Mouse (Mus musculus): Measurements from ENCODE around the gene Vkorc1.
"Not testable (repeated sequence)": the region's sequence is repeated elsewhere in the genome, so short reads cannot be mapped to it uniquely, and the experiment has no call there.

Gene Vkorc1

GRCm38 (mm10) chr7:127895442-127895841, at the start of gene Vkorc1, which contains the start of gene Gm21974:
Gene Vkorc1 (minus strand): TSS chr7:127895617.
Gene Gm21974 (minus strand): TSS chr7:127895454.
- peak; percentile 94 for DNase-seq (ENCODE audit: extremely low spot score)

DNA sequence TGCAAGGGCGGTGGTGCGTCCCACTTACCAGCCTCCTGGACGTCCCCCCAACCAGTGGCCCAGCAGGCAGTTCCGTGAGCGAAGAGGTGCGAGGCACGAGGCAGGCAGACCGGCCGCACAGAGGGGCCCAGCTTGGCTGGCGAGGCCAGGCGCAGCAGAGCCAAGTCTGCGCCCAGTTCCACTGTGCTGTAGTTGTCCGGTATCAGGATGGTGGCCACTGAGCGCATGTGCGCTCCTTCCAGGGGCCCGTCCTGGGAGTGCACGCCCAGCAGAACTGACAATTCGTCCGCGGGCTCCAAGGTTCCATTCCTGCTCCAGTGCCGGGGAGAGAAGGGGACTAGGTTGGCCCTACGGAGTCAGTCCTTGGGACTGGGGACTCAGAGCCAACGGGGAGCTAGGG, 49.2 kb upstream of the Vkorc1 start:
- DNase-seq (ENCODE audit: extremely low spot score), result peak; percentile 26

DNA sequence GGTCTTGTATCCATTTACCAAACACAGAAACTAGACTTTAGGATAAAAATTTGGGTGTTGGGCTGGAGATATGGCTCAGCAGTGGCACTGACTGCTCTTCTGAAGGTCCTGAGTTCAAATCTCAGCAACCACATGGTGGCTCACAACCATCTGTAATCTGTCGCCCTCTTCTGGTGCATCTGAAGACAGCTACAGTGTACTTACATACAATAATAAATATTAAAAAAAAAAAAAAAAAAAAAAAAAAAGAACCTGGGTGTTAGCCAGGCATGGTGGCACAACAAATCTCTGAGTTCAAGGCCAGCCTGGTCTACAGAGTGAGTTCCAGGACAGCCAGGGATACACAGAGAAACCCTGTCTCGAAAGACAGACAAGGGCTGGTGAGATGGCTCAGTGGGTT, 46.7 kb upstream of the Vkorc1 start:
- not testable (repeated sequence) for DNase-seq (ENCODE audit: extremely low spot score)

DNA sequence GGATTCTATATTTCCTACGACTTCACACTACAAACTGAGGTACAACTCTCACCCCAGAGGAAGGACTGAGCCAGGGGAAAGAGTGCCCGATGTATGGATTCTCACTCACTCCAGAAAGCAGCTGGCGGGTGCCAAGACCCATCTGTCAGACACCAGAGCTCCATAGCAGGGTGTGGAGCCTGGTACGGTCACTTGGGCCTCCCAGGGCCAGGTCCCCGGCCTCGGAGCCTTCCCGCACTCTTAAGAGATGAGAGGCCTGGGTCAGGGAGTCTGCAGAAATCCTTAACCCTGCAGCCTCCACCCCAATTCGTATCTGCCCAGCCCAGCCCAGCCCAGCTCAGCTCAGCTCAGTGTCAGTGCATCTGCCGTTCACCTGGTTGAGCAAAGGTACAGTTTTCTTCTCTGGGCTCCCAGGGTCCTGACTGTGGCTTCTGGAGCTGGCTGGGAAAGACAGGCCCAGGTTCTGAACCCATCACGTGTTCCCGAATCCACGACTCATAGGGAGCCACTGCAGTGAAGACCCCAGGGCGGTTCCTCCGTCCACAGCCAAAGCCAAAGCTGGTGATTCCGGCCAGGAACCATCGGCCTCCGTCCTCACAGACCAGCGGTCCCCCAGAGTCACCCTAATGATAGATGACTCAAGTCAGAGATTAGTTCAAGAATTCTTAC, 40.9 kb upstream of the Vkorc1 start:
- DNase-seq (ENCODE audit: extremely low spot score), result no peak

- no peak for DNase-seq (ENCODE audit: extremely low spot score)
Observed at GRCm38 (mm10) chr7:127935748-127936159, 40.3 kb upstream of the Vkorc1 start.

DNA sequence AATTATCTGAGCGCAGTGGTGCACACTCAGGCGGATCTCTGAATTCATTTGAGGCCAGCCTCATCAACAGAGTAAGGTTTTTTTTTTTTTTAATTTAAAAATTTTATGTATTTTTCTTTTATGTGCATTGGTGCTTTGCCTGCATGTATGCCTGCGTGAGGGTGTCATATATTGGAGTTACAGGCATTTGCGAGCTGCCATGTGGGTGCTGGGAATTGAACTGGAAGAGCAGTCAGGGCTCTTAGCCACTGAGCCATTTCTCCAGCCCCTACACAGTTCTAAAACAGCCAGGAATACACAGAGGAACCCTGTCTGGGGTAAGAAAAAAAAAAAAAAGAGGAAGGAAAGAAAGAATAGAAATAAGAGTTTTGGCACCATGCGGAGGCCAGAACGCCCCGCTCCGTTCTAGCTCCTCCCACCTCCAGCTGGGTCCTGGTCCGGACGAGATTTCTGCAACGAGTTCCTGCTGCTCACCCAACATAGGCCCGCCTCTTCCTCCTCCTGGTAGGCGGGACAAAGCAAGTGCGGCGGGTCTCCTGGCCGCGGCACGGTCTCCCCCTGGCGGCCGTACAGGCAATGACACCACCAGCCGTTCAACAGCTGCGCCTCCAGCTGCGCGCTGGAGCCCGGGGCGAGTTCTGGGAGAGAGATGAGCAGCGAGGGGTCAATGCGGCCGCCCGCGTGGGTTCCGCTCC, 39.8 kb upstream of the Vkorc1 start:
- peak; percentile 94 for DNase-seq (ENCODE audit: extremely low spot score)

DNA sequence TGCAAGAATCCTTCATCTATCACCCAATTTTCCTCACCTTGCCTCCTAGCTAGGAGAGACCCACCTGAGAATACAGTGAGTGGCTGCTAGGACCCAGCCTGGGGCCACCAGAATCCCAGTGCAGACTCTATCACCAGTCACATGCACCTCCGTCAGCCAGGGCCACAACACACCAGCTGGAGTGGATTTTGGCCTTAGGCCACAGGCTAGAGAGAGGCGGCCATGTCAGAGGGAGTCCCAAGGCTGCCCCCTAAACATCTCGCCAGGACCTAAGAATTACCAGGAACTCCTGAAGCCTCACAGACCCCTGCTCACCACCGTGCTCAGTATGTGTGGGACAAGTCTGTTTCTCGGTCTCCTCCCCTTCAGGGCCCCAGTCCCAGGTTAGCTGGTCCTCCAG, 38.7 kb upstream of the Vkorc1 start:
- DNase-seq (ENCODE audit: extremely low spot score), result no peak

DNA sequence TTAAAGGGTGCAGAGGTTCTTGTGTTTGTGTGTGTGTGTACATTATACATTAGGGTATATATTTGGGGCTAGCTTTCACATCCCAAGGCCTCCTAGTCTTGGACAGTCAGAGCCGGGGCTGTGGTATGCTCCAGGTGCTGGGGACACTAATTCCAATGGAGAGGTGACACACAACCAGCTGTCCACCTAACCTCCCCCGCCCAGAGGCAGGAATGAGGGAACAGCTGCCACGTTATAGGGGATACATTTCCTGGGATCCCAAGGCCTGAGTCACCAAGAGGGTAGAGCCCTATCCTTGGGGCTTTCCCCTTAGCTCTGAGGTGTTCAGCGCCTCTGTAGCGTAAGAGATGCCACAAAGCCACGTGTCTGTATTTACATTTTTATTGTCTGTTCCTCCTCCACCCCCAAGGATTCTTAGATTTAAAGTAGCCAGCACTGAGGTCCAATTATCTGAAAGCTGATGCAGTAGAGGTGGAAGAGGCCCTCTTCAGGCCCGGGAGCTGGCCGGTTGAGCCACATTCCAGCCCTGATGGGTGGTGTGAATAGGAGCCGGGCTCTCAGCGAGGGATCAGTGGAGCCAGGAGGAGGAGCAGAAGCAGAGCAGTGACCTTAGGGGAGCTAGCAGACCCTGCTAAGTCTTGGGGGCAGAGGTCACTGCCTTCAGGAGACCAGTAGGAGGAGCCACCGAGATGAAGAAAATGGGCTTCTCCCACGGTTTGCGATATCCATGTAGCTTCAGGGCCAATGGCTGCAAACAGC, 37.0 kb upstream of the Vkorc1 start:
- peak; percentile 72 for DNase-seq (ENCODE audit: extremely low spot score)

GRCm38 (mm10) chr7:127931351-127932135, 36.1 kb upstream of the Vkorc1 start:
- DNase-seq (ENCODE audit: extremely low spot score), result peak; percentile 49

GRCm38 (mm10) chr7:127930636-127931035, 35.2 kb upstream of the Vkorc1 start:
- no peak for DNase-seq (ENCODE audit: extremely low spot score)

- peak; percentile 20 for DNase-seq (ENCODE audit: extremely low spot score)
Observed at GRCm38 (mm10) chr7:127929923-127930322, 34.5 kb upstream of the Vkorc1 start, which contains the start of gene Prss8. Gene Prss8 (minus strand): TSS chr7:127930104.

GRCm38 (mm10) chr7:127928596-127928995, 33.2 kb upstream of the Vkorc1 start:
- no peak for DNase-seq (ENCODE audit: extremely low spot score)

DNA sequence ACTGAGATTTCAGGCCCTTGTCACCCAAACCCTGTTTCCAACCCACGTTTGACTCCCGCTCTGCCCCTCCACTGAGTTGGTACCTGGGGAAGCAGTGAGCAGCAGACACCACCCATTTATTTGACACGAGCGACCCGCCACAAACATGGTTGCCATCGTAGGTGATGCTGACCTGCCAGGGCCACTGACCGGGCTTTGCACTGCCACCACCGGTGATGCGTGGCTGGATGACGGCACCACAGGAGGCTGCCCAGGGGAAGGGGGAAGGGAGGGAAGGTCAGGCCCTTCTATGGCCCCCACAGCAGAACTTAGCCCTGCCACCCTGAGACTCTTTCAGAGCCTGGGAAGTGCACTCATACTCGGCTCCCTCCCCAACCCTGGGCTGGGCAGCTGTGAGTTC, 32.3 kb upstream of the Vkorc1 start:
- DNase-seq (ENCODE audit: extremely low spot score), result no peak

GRCm38 (mm10) chr7:127926846-127927245, 31.4 kb upstream of the Vkorc1 start:
- no peak for DNase-seq (ENCODE audit: extremely low spot score)

GRCm38 (mm10) chr7:127926066-127926465, 30.6 kb upstream of the Vkorc1 start:
- DNase-seq (ENCODE audit: extremely low spot score), result no peak

- peak; percentile 24 for DNase-seq (ENCODE audit: extremely low spot score)
Observed at GRCm38 (mm10) chr7:127925252-127925651, 29.8 kb upstream of the Vkorc1 start.

DNA sequence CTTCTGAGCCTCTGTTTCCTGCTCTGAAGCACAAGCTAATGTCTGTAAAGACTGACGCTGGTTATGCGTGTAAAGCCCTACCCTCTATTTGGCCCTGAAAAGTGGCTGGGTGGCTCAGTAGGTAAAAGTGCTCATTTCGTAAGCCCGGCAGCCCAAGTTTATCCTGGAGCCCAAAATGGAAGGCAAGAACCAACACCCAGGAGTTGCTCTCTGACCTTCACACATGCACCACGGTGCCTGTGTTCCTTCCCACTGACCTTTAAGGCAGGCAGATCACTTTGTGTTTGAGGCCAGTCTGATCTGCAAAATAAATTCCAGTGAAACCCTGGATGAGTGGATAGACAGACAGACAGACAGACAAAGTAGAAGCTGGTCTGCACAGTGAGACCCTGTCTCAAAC, 28.3 kb upstream of the Vkorc1 start:
- DNase-seq (ENCODE audit: extremely low spot score), result no peak

GRCm38 (mm10) chr7:127922451-127923275, 27.2 kb upstream of the Vkorc1 start:
- no peak for DNase-seq (ENCODE audit: extremely low spot score)

DNA sequence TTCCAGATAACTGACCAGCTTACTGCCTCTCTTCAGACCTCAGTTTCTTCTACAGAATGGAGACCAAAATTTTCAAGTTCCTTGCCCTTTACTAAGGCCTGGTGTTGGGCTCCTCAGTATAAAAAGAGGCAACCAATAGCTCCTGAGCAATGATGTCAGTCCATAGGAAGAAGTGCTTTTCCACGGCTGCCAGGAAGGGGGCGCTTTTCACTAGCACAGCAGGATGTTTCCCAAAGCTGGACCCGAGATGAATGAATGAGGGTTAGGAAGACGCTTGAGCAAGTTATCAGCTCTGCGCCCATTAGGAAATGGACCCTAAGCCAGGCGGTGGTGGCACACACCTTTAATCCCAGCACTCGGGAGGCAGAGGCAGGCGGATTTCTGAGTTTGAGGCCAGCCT, 26.1 kb upstream of the Vkorc1 start:
- peak; percentile 27 for DNase-seq (ENCODE audit: extremely low spot score)

- DNase-seq (ENCODE audit: extremely low spot score), result no peak
Observed at GRCm38 (mm10) chr7:127919290-127919689, 23.9 kb upstream of the Vkorc1 start.

DNA sequence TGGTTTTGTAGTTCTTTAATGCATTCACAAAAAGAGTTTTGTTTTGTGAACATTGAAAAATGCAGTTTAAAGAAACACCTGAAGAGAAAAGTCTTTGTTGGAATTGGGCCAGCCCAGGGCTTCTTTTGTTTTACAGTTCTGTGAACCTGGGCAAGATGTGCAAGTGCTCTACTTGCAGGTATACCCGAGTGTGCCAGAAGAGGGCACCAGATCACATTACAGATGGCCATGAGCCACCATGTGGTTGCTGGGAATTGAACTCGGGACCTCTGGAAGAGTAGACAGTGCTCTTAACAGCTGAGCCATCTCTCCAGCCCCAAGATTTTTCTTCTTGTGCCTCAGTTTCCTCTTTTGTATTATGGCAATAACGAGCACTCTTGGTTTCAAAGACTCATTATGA, 22.8 kb upstream of the Vkorc1 start:
- DNase-seq (ENCODE audit: extremely low spot score), result no peak
